Comparison of ENCODE assay signal across 1 mouse cellular context in genomic region chr12:83520311-83520890, GRCm38 (mm10).
TF ChIP-seq lines count a peak whose summit lies in the region.

Gene Dcaf4 (plus strand): TSS chr12:83520466.

TF ChIP-seq in CH12.LX, 34 proteins besides CTCF, POLR2A, EP300 and RAD21 (continued from another document):
- TF ChIP-seq RCOR1 (conservative IDR thresholded peaks at IDR 0.05; ENCODE audit: low read depth, low read length) (peak; percentile 54; the same call in 1 of the 2 replicates), MYC (IDR thresholded peaks at IDR 0.05; ENCODE audit: low read depth, low read length) (peak; percentile 37; the same call in 1 of the 2 replicates), IRF4 (IDR thresholded peaks at IDR 0.05; ENCODE audit: low read depth, low read length) (peak; percentile 23; the same call in 1 of the 2 replicates), MAX (IDR thresholded peaks at IDR 0.05; ENCODE audit: low read length) (peak; percentile 70; the same call in 1 of the 2 replicates), SMC3 (IDR thresholded peaks at IDR 0.05; ENCODE audit: low read depth, low read length) (peak; percentile 4; the same call in 1 of the 2 replicates), NRF1 (IDR thresholded peaks at IDR 0.05; ENCODE audit: low read depth, low read length) (peak; percentile 44; the same call in 1 of the 2 replicates), USF1 (IDR thresholded peaks at IDR 0.05; ENCODE audit: low read depth, low read length) (no peak), TBP (conservative IDR thresholded peaks at IDR 0.05; ENCODE audit: low read depth, low read length) (0 out of 2 replicates have a peak, but pooled peaks have one; percentile 36), ZNF384 (IDR thresholded peaks at IDR 0.05; ENCODE audit: low read depth, low read length) (no peak), E2F4 (IDR thresholded peaks at IDR 0.05; ENCODE audit: insufficient replicate concordance, low read depth, low read length) (peak; percentile 67; the same call in 1 of the 2 replicates), JUND (conservative IDR thresholded peaks at IDR 0.05; ENCODE audit: low read depth, low read length) (no peak), POLR2AphosphoS2 (IDR thresholded peaks at IDR 0.05; ENCODE audit: low read depth, low read length) (no peak), MAZ (IDR thresholded peaks at IDR 0.05; ENCODE audit: low read depth, low read length) (0 out of 2 replicates have a peak, but pooled peaks have one; percentile 30), CHD2 (IDR thresholded peaks at IDR 0.05; ENCODE audit: low read length) (peak; percentile 74), NELFE (IDR thresholded peaks at IDR 0.05; ENCODE audit: low read depth, low read length) (peak; percentile 46; the same call in 1 of the 2 replicates), ZKSCAN1 (IDR thresholded peaks at IDR 0.05; ENCODE audit: borderline replicate concordance, low read depth, low read length) (no peak), PAX5 (IDR thresholded peaks at IDR 0.05; ENCODE audit: low read length) (no peak), KAT2A (IDR thresholded peaks at IDR 0.05; ENCODE audit: insufficient replicate concordance, low read length) (0 out of 2 replicates have a peak, but pooled peaks have one; percentile 20)
